Mouse (Mus musculus) heart, postnatal 10 days (tissue): ENCODE data around the gene Hspa8. TPM values are rescaled to one million over a fixed set of nuclear protein-coding genes. Genes with fewer than 3 reads are reported as not detected.
"Not testable (repeated sequence)": the region's sequence is repeated elsewhere in the genome, so short reads cannot be mapped to it uniquely, and the experiment has no call there.

Experiments used
- DNase-seq, 2 experiments: peaks; one replicate each; pipeline ENCODE4 v3.0.0; 2021
- intact Hi-C: fragments of 180-260 bp; cut with DNase I; formaldehyde crosslinking; loops from one replicate; pipeline ENCODE4 v1.15.1; 2025
- total RNA-seq, 2 experiments: library from RNA; stranded (reverse); gene quantifications; 2 replicates each; pipeline ENCODE4 v1.2.3; 2021

The Hspa8 gene
- total RNA-seq, 2 experiments from 2014 or later, result 1,111 to 1,159 TPM

- intact Hi-C loops, result loop anchor here (2.0 kb wide), 1 partner anchor 15 kb away; no protein-coding TSS in a partner anchor
- DNase-seq, result peak; percentile 71 to 75
Measured at GRCm38 (mm10) chr9:40783641-40784373, 17.0 kb upstream of the Hspa8 start.

GRCm38 (mm10) chr9:40784374-40784967 lies 16.3 kb upstream of the Hspa8 start:
- no peak for DNase-seq
- intact Hi-C loops, result loop anchor here (2.0 kb wide), 1 partner anchor 14 kb away; no protein-coding TSS in a partner anchor

- no peak for DNase-seq
- intact Hi-C loops, result loop anchor here (2.0 kb wide), 1 partner anchor 13 kb away; no protein-coding TSS in a partner anchor
Measured at GRCm38 (mm10) chr9:40785452-40785851, 15.3 kb upstream of the Hspa8 start.

- intact Hi-C loops, DNase-seq: not testable (repeated sequence)
Measured at GRCm38 (mm10) chr9:40786820-40787219, 14.0 kb upstream of the Hspa8 start.

- intact Hi-C loops, result no loop called here
- no peak for DNase-seq
Measured at GRCm38 (mm10) chr9:40791864-40792633, 8.7 kb upstream of the Hspa8 start.

- intact Hi-C loops, result no loop called here
- DNase-seq, result no peak
Measured at GRCm38 (mm10) chr9:40793581-40793980, 7.2 kb upstream of the Hspa8 start.

- no peak for DNase-seq
- intact Hi-C loops, result no loop called here
Measured at GRCm38 (mm10) chr9:40794251-40794650, 6.5 kb upstream of the Hspa8 start.

- no peak for DNase-seq
- intact Hi-C loops, result no loop called here
Measured at GRCm38 (mm10) chr9:40794926-40795325, 5.9 kb upstream of the Hspa8 start.

- intact Hi-C loops, result no loop called here
- no peak for DNase-seq
Measured at GRCm38 (mm10) chr9:40795562-40795961, 5.2 kb upstream of the Hspa8 start.

- DNase-seq, result no peak
- intact Hi-C loops, result no loop called here
Measured at GRCm38 (mm10) chr9:40796054-40796453, 4.7 kb upstream of the Hspa8 start.

- DNase-seq, result no peak
- intact Hi-C loops, result loop anchor here (2.0 kb wide), 1 partner anchor 14 kb away; no protein-coding TSS in a partner anchor
Measured at GRCm38 (mm10) chr9:40798247-40798960, 2.4 kb upstream of the Hspa8 start.

- DNase-seq, result peak in 1 of 2 experiments; percentile 21
- intact Hi-C loops, result loop anchor here (2.0 kb wide), 1 partner anchor 14 kb away; no protein-coding TSS in a partner anchor
Measured at GRCm38 (mm10) chr9:40799112-40799511, 1.7 kb upstream of the Hspa8 start.

- intact Hi-C loops, result loop anchor here (2.0 kb wide), 1 partner anchor 15 kb away; no protein-coding TSS in a partner anchor
- DNase-seq, result peak; percentile 89 to 91
Measured at GRCm38 (mm10) chr9:40799837-40800501, 815 bp upstream of the Hspa8 start.

GRCm38 (mm10) chr9:40801614-40802532 lies 1.1 kb downstream of the Hspa8 start:
- peak; percentile 51 to 57 for DNase-seq
- intact Hi-C loops, result not testable (repeated sequence)

GRCm38 (mm10) chr9:40802533-40802875 lies 1.7 kb downstream of the Hspa8 start:
- intact Hi-C loops, DNase-seq: not testable (repeated sequence)

GRCm38 (mm10) chr9:40804576-40804975 lies 3.8 kb downstream of the Hspa8 start:
- intact Hi-C loops, DNase-seq: not testable (repeated sequence)

- DNase-seq, result peak; percentile 81 to 89
- intact Hi-C loops, result no loop called here
Measured at GRCm38 (mm10) chr9:40805263-40805662, 4.5 kb downstream of the Hspa8 start.

- intact Hi-C loops, result loop anchor here (1.0 kb wide), 1 partner anchor 49 kb away; no protein-coding TSS in a partner anchor
- DNase-seq, result peak; percentile 52 to 60
Measured at GRCm38 (mm10) chr9:40806440-40807288, 5.9 kb downstream of the Hspa8 start.
